Mouse (Mus musculus) embryo, embryonic 10 days (tissue): ENCODE measurements around the gene Itpa.

Experiments
- DNase-seq: peaks from one replicate; pipeline ENCODE4 v3.0.0-alpha.2; 2015; ENCODE audit warnings: low spot score

Itpa gene

DNA sequence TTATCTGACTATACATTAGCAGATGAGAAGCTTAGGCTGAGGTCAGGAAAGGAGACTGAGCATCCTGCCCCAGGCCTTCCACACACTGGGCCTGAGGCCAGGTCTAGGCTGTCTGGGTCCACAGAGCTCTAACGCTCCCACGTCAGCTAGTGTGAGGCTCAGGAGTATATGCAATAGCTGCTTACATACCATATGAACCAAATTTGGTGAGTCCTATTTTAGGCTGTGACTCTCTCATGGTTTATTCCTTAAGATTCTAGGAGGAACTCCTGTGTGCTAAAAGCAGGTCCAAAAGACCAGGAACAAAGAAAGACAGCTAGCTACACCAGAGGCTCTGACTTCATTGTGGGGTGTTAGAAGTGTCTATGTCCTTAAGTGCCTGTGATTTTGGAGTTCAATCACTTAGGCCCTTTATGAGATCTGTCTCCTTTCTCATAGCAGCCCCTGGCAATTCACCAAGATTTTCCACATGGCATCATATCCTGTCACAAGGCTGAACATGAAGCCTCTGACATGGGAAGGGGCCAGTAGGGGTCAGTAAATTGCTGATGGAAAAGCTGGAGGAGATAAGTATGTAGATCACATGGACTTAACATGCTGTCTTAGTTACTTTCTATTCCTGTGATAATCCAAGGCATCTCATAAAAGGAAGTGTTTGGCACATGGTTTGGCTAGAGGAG lies 61.6 kb downstream of the Itpa start:
- DNase-seq: no peak

- DNase-seq: no peak
Measured at GRCm38 (mm10) chr2:130730746-130731145, 63.3 kb downstream of the Itpa start.
